Mouse (Mus musculus): ENCODE results near the gene Eif2s3x.

- TF ChIP-seq MAFK (IDR thresholded peaks at IDR 0.05; ENCODE audit: borderline replicate concordance, low read depth, low read length) (no peak), GATA1 (IDR thresholded peaks at IDR 0.05; ENCODE audit: low read depth, low read length) (no peak), MYC (IDR thresholded peaks at IDR 0.05; ENCODE audit: low read depth, low read length) (no peak), SMC3 (IDR thresholded peaks at IDR 0.05; ENCODE audit: low read depth, low read length) (no peak)
These were observed 60.3 kb downstream of the Eif2s3x start for GRCm38 (mm10) chrX:94152251-94152830.

All from MEL (cell line).